Mouse (Mus musculus) stomach, postnatal 0 days (tissue): ENCODE measurements around the gene Marco.

Experiments
- CTCF ChIP-seq: IDR thresholded peaks from 2 replicates; pipeline ENCODE4 v1.5.1; 2016; ENCODE audit warnings: antibody characterized with exemption, low read depth, mild to moderate bottlenecking, moderate library complexity
- EP300 ChIP-seq: optimal IDR thresholded peaks from 2 replicates; pipeline ENCODE3; 2016; ENCODE audit warnings: antibody characterized with exemption

DNA sequence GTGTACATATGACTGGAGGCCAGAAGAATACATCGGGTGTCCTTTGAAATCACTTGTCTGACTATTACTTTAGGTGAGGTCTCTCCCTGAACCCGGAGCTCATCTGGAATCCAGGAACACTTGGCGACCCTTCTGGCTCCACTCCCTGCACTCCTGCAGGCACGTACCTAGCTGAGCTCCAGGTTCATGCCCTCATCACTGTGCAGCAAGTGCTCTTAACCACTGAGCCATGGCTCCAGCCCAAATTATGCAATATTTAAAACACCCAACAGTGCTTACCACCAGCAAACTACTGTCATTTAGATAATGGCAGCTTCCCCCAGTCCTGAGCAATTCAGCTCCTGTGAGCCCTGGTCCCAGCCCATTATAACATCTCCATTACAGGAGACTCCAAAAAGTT is 4.2 kb upstream of the Marco start:
- no peak for TF ChIP-seq CTCF
- TF ChIP-seq EP300 = no peak
